Mouse (Mus musculus) limb, embryonic 14.5 days (tissue): ENCODE measurements around the gene Rtp3. TPM values are rescaled to one million over a fixed set of nuclear protein-coding genes. Genes with fewer than 3 reads are reported as not detected.

ENCODE experiments used
- ATAC-seq: fragments of 200-750 bp; cut with Nextera tagmentation; 2 replicates; pipeline ENCODE4 v1.8.0; 2017; ENCODE audit warnings: low read depth, moderate number of reproducible peaks, moderate TSS enrichment; ENCODE audit not compliant: low FRiP score
- DNase-seq: peaks from one replicate; pipeline ENCODE4 v3.0.0-alpha.2; 2015; ENCODE audit warnings: low spot score
- H3K27ac ChIP-seq: fragments of 300-500 bp; sonication (generic); replicated peaks from 2 replicates; pipeline ENCODE4 v1.5.1; 2014; ENCODE audit warnings: low read depth, mild to moderate bottlenecking, low read length, moderate library complexity, mixed read lengths
- H3K27me3 ChIP-seq: fragments of 300-500 bp; sonication (generic); 2 replicates; pipeline ENCODE4 v1.6.1; 2014; ENCODE audit warnings: low read length, mixed read lengths; ENCODE audit not compliant: control insufficient read depth, insufficient read depth
- H3K36me3 ChIP-seq: fragments of 300-500 bp; sonication (generic); 2 replicates; pipeline ENCODE4 v1.6.1; 2014; ENCODE audit warnings: mild to moderate bottlenecking, low read length, moderate library complexity, mixed read lengths; ENCODE audit not compliant: control insufficient read depth, insufficient read depth
- H3K4me1 ChIP-seq: fragments of 300-500 bp; sonication (generic); 2 replicates; pipeline ENCODE4 v1.6.1; 2014; ENCODE audit warnings: antibody characterized with exemption, low read length, mixed read lengths; ENCODE audit not compliant: control insufficient read depth, insufficient read depth
- H3K4me2 ChIP-seq: fragments of 300-500 bp; sonication (generic); replicated peaks from 2 replicates; pipeline ENCODE4 v1.6.1; 2014; ENCODE audit warnings: low read depth, mild to moderate bottlenecking, low read length, moderate library complexity; ENCODE audit not compliant: severe bottlenecking
- H3K4me3 ChIP-seq: fragments of 300-500 bp; sonication (generic); replicated peaks from 2 replicates; pipeline ENCODE4 v1.5.1; 2014; ENCODE audit warnings: low read length
- H3K9ac ChIP-seq: fragments of 300-500 bp; sonication (generic); 2 replicates; pipeline ENCODE4 v1.6.1; 2014; ENCODE audit warnings: mild to moderate bottlenecking, low read depth, low read length, moderate library complexity; ENCODE audit not compliant: severe bottlenecking
- H3K9me3 ChIP-seq: fragments of 300-500 bp; sonication (generic); 2 replicates; pipeline ENCODE4 v1.6.1; 2016; ENCODE audit warnings: low read length; ENCODE audit not compliant: control insufficient read depth
- POLR2A ChIP-seq: fragments of 200-500 bp; IDR thresholded peaks from 2 replicates; pipeline ENCODE4 v1.8.0; 2012; ENCODE audit warnings: inconsistent platforms, mild to moderate bottlenecking, moderate library complexity, borderline replicate concordance; ENCODE audit not compliant: insufficient read depth, insufficient read length; ENCODE audit errors: extremely low read depth
- WGBS: fragments of 180-500 bp; shearing (Covaris S2); extraction: QIAGEN DNeasy Blood & Tissue Kit; methylation state at CpG from one replicate; pipeline ENCODE4 v1.1.7; 2014; 5-methylcytosine and 5-hydroxymethylcytosine counted together
- polyA plus RNA-seq, 2 experiments: library from polyadenylated mRNA; depleted of rRNA in 1 of 2; stranded (reverse) in 1 of 2; unstranded in 1 of 2; fragments of >200 nt; fragmentation: Nextera tagmentation in 1 of 2; extraction: Ambion mirVana in 1 of 2; gene quantifications; 2 replicates each; pipeline versions ENCODE4 v1.2.1 to v1.2.3; 2012 to 2014

Gene Rtp3
- polyA plus RNA-seq, 2 experiments: 0.24 TPM; not detected in 1

GRCm38 (mm10) chr9:110953550-110954461, 36.6 kb downstream of the Rtp3 start:
- Histone ChIP-seq H3K27ac (no peak overlapping the region), H3K27me3 (peaks cover 12% of the 10 kb centered on the region; the same call in 1 of the 2 replicates), H3K9me3 (no peaks in the 10 kb centered on the region), H3K9ac (peak overlapping the region; percentile 48), H3K36me3 (no peaks in the 10 kb centered on the region), H3K4me2 (peak overlapping the region; percentile 98), H3K4me3 (peak overlapping the region; percentile 51), H3K4me1 (no peaks in the 10 kb centered on the region)
- no peak for TF ChIP-seq POLR2A
- 0 out of 2 replicates have a peak, but pooled peaks have one; percentile 47 for ATAC-seq
- under 1% methylated on average over 44 of the region's 44 CpGs for WGBS
- DNase-seq: peak; percentile 63

DNA sequence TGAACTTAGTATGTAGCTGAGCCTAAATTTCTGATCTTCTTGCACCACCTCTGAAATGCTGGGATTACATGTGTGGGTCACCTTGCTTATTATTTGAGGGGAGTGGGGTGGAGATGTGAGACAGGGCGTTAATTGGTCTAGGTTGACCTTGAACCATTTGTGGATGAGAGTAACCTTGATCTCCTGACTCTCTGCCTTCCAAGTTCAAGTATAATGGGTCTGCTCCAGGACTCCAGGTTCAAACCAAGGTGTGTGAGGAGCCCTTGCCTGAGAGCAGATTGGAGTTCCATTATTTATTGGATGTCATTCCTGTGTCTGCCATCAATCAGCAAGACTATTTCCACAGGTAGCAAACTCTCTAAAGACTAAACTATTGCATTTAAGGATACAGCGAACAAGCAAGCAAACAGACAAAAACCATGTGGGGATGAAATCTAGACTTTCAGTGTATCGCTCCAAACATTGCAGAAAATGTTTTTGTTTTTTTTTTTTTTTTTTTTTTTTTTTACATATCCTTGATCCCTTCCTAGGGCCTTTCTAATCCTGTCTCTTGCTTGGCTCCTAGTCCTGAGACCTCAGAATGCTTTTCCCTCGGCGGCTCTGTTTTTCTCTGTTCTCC, 37.3 kb downstream of the Rtp3 start:
- no peak for TF ChIP-seq POLR2A
- 47% methylated on average over 5 of the region's 5 CpGs for WGBS
- no peak for ATAC-seq
- Histone ChIP-seq H3K9ac (no peak overlapping the region), H3K4me2 (peak overlapping the region; percentile 98), H3K27me3 (peaks cover 12% of the 10 kb centered on the region; the same call in 1 of the 2 replicates), H3K4me3 (peak overlapping the region; percentile 51), H3K27ac (no peak overlapping the region), H3K9me3 (no peaks in the 10 kb centered on the region), H3K4me1 (no peaks in the 10 kb centered on the region), H3K36me3 (no peaks in the 10 kb centered on the region)
- DNase-seq: no peak

- H3K27ac ChIP-seq: no peak overlapping the region
- WGBS: 52% methylated on average over 6 of the region's 6 CpGs
- no peak overlapping the region for H3K4me3 ChIP-seq
- H3K9ac ChIP-seq: no peak overlapping the region
- ATAC-seq (no peak), DNase-seq (no peak)
- no peak for TF ChIP-seq POLR2A
- H3K36me3 ChIP-seq: no peaks in the 10 kb centered on the region
- no peaks in the 10 kb centered on the region for H3K9me3 ChIP-seq
- no peak overlapping the region for H3K4me2 ChIP-seq
- no peaks in the 10 kb centered on the region for H3K4me1 ChIP-seq
- peaks cover 18% of the 10 kb centered on the region; the same call in 1 of the 2 replicates for H3K27me3 ChIP-seq
Observed at GRCm38 (mm10) chr9:110952398-110952797, 38.0 kb downstream of the Rtp3 start.

GRCm38 (mm10) chr9:110951866-110952265, 38.5 kb downstream of the Rtp3 start:
- no peaks in the 10 kb centered on the region for H3K4me1 ChIP-seq
- H3K27me3 ChIP-seq: peaks cover 21% of the 10 kb centered on the region; the same call in 1 of the 2 replicates

DNA sequence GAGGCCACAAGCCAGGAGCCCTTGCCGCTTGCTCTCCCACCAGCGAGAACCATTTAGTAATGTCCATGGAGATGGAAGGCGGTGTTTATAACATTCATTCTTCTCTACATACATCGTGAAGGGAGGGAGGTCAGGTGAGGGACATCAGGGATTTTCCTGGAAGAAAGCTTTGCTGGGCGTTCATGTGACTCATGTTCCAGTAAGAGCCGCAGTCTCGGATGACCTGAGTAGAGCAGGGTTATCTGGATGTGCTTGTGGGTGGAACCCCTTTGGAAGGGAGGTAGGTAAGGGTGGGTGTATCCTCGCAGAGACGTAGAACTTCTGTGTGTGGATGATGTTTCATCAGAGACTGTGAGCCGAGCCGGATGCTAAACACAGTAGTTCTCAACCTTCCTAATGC, 39.0 kb downstream of the Rtp3 start, which contains the start of gene Lrrc2:
Gene Lrrc2, plus strand, starts transcription at position 149 of the 400 bp plus-strand sequence.
- Histone ChIP-seq H3K4me3 (no peak within 1 kb of the TSS), H3K4me1 (no peaks in the 10 kb centered on the region), H3K9ac (no peak within 1 kb of the TSS), H3K4me2 (no peak within 1 kb of the TSS), H3K27ac (no peak within 1 kb of the TSS), H3K9me3 (no peaks in the 10 kb centered on the region), H3K36me3 (no peaks in the 10 kb centered on the region), H3K27me3 (peaks cover 26% of the 10 kb centered on the region)
- 85% methylated on average over 11 of the region's 11 CpGs for WGBS
- DNase-seq: no peak
- ATAC-seq: no peak
- TF ChIP-seq POLR2A: no peak

More at GRCm38 (mm10) chr9:110951866-110952265, 38.5 kb downstream of the Rtp3 start:
- H3K9me3 ChIP-seq: no peaks in the 10 kb centered on the region
- no peak overlapping the region for H3K4me2 ChIP-seq
- no peak for ATAC-seq
- WGBS: 91% methylated on average over 13 of the region's 13 CpGs
- no peaks in the 10 kb centered on the region for H3K36me3 ChIP-seq
- TF ChIP-seq POLR2A: no peak
- H3K4me3 ChIP-seq: no peak overlapping the region
- H3K9ac ChIP-seq: no peak overlapping the region
- DNase-seq: no peak
- H3K27ac ChIP-seq: no peak overlapping the region
